Mouse (Mus musculus): Measurements from ENCODE around the gene Msx1.

- TF ChIP-seq CTCF (IDR thresholded peaks at IDR 0.05; ENCODE audit: insufficient read depth, low read depth, low read length) (no peak), POLR2A (IDR thresholded peaks at IDR 0.05; ENCODE audit: insufficient read depth, low read depth, low read length) (no peak)
These were observed 4.9 kb upstream of the Msx1 start for GRCm38 (mm10) chr5:37829296-37829670.
